Mouse (Mus musculus) brain, embryonic 14.5 days (tissue): ENCODE measurements around the gene Prdm8.

Experiments
- CTCF ChIP-seq: fragments of 200-500 bp; IDR thresholded peaks from 2 replicates; pipeline ENCODE4 v1.5.1; 2012; ENCODE audit warnings: inconsistent platforms, mild to moderate bottlenecking, moderate library complexity, borderline replicate concordance; ENCODE audit not compliant: insufficient read depth, insufficient read length; ENCODE audit errors: extremely low read depth
- POLR2A ChIP-seq: fragments of 200-500 bp; IDR thresholded peaks from 2 replicates; pipeline ENCODE4 v1.6.1; 2012; ENCODE audit warnings: mild to moderate bottlenecking, inconsistent platforms, borderline replicate concordance; ENCODE audit not compliant: poor library complexity, insufficient read depth, insufficient read length, severe bottlenecking; ENCODE audit errors: extremely low read depth

DNA sequence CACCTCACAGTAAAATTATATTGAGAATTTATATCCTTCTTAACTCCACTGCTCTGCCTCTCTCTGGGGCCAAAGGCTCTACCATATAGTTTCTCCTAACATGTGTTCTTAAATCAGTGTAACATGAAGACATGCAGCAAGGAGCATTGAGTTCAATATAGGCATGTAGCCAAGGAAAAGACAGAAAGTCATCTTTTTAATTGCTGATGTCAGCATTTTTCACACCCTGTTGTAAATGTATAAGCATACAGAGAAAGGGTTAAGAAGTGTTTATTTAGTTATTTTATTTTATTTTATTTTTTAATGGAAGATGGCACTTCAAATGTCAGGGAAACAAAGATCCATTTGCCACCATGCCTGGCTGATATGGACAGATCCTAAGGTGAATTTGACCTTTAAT is 6.7 kb downstream of the Prdm8 start:
- TF ChIP-seq CTCF: no peak
- TF ChIP-seq POLR2A: no peak
